Mouse (Mus musculus) lung, adult 2 months (tissue): ENCODE measurements around the gene Flna. TPM values are rescaled to one million over a fixed set of nuclear protein-coding genes. Genes with fewer than 3 reads are reported as not detected.

Experiments used
- DNase-seq: peaks from one replicate; pipeline ENCODE4 v3.0.0; 2022
- H3K4me1 ChIP-seq: fragments of 200-500 bp; 2 replicates; pipeline ENCODE4 v1.6.1; 2011; ENCODE audit warnings: low read length; ENCODE audit not compliant: control insufficient read depth, insufficient read depth
- H3K4me3 ChIP-seq: fragments of 200-500 bp; replicated peaks from 2 replicates; pipeline ENCODE3; 2011; ENCODE audit warnings: low read depth, mild to moderate bottlenecking, control low read depth, low read length; ENCODE audit errors: extremely low read depth
- CTCF ChIP-seq: fragments of 200-500 bp; IDR thresholded peaks from 2 replicates; pipeline ENCODE4 v1.5.1; 2011; ENCODE audit warnings: mild to moderate bottlenecking, low read length, control low read depth; ENCODE audit not compliant: insufficient read depth
- POLR2A ChIP-seq: fragments of 200-500 bp; IDR thresholded peaks from 2 replicates; pipeline ENCODE4 v1.6.1; 2011; ENCODE audit warnings: low read depth, mild to moderate bottlenecking, control low read depth, low read length, borderline replicate concordance; ENCODE audit errors: extremely low read depth
- WGBS: fragments of 180-500 bp; shearing (Covaris S2); methylation state at CpG from one replicate; pipeline ENCODE4 v1.1.7; 2018; 5-methylcytosine and 5-hydroxymethylcytosine counted together
- polyA plus RNA-seq: library from polyadenylated mRNA; depleted of rRNA; stranded (reverse); fragments of >200 nt; gene quantifications from 2 replicates; pipeline ENCODE4 v1.2.3, GENCODE M21; 2012

Flna gene
- polyA plus RNA-seq, 1 experiment = 648 TPM

DNA sequence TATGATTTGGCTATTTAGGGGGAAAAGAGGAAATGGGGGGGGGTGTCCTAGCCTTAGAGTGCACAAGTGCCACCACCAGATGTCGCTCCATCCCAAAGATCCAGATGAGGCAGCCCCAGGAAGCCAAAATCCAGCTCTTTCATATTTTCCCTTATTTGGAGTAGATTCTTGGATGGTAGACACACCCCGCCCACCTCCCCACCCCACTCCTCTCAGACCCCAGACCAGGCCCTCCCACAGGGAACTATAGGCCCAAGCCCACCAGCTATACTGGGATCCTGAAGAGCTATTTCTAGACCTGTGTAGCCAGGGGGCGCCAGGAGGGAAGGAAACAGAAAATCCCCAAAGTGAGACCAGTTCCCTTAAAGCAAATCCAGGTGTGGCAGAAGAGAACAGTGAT lies 969 bp downstream of the Flna start:
- Histone ChIP-seq H3K4me3 (peak overlapping the region; percentile 31), H3K4me1 (no peaks in the 10 kb centered on the region; the same call in 1 of the 2 replicates)
- TF ChIP-seq POLR2A = no peak
- TF ChIP-seq CTCF = peak; percentile 52
- peak; percentile 59 for DNase-seq
- 14% methylated on average over 3 of the region's 3 CpGs for whole genome bisulfite sequencing

DNA sequence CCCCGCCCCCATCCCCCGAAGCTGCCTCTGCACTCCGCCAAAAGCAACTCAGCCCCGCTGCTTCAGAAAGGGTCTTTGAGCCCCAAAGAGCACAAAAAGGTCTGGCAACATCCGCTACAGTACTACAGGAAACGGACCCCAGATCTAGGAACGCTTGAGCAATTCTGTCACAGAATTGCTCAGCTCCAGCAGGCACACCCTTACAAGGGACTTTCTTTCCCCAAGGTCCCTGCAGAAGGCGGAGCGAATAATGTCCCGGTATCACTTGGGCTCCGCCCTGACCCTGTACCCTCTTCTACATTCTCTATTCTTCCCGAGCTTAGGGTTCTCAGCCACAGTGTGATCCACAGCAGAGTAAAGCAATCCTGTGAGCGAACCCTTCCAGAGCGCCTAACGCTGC lies 2.9 kb downstream of the Flna start:
- Histone ChIP-seq H3K4me3 (peak overlapping the region; percentile 78), H3K4me1 (no peaks in the 10 kb centered on the region; the same call in 1 of the 2 replicates)
- no peak for TF ChIP-seq CTCF
- peak; percentile 39 for DNase-seq
- 31% methylated on average over 15 of the region's 15 CpGs for WGBS

- TF ChIP-seq POLR2A (peak; percentile 98), CTCF (no peak)
- peak; percentile 76 for DNase-seq
- Histone ChIP-seq H3K4me1 (no peaks in the 10 kb centered on the region; the same call in 1 of the 2 replicates), H3K4me3 (peak overlapping the region; percentile 79)
- WGBS = 35% methylated on average over 38 of the region's 38 CpGs
These were observed 3.4 kb downstream of the Flna start for GRCm38 (mm10) chrX:74246213-74246681.

GRCm38 (mm10) chrX:74245687-74246086 lies 3.9 kb downstream of the Flna start:
- 43% methylated on average over 21 of the region's 21 CpGs for WGBS
- TF ChIP-seq CTCF (no peak), POLR2A (peak; percentile 56; the same call in 1 of the 2 replicates)
- Histone ChIP-seq H3K4me3 (peak overlapping the region; percentile 79), H3K4me1 (no peaks in the 10 kb centered on the region; the same call in 1 of the 2 replicates)
- peak; percentile 73 for DNase-seq

GRCm38 (mm10) chrX:74245107-74245506 lies 4.5 kb downstream of the Flna start:
- no peak for DNase-seq
- Histone ChIP-seq H3K4me3 (peak overlapping the region; percentile 79), H3K4me1 (no peaks in the 10 kb centered on the region; the same call in 1 of the 2 replicates)
- WGBS = 28% methylated on average over 1 of the region's 1 CpGs
- TF ChIP-seq CTCF (no peak), POLR2A (no peak)

DNA sequence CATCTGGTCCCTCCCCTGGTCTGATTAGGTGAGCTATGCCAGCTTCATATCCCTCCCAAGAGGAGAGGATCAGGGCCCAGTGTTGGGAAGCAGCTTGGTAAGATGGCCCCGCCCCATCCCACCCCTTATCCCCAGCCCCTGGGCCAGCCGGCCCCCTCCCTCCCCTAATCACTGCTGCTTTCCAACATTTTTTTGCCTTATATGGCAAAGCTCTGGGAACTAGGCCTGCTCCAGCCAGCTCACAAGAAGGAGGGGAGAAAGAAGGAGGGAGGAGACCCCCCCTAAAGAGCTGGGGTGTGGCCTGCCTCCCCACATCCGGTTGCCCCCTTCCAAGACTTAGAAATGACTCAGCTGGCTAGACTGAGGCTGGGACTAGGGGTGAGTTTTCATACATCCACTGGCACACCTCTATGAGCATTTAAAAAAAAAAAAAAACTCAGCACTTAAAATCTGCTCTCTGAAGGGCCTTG lies 5.0 kb downstream of the Flna start:
- DNase-seq = peak; percentile 31
- TF ChIP-seq POLR2A (no peak), CTCF (no peak)
- H3K4me3 ChIP-seq = peak overlapping the region; percentile 25
- WGBS = 45% methylated on average over 3 of the region's 3 CpGs
- H3K4me1 ChIP-seq = no peaks in the 10 kb centered on the region

- peak overlapping the region; percentile 50 for H3K4me3 ChIP-seq
- WGBS = 42% methylated on average over 3 of the region's 3 CpGs
- TF ChIP-seq CTCF (no peak), POLR2A (no peak)
- peak; percentile 16 for DNase-seq
- no peaks in the 10 kb centered on the region for H3K4me1 ChIP-seq
These were observed 5.8 kb downstream of the Flna start for GRCm38 (mm10) chrX:74243807-74244206.

DNA sequence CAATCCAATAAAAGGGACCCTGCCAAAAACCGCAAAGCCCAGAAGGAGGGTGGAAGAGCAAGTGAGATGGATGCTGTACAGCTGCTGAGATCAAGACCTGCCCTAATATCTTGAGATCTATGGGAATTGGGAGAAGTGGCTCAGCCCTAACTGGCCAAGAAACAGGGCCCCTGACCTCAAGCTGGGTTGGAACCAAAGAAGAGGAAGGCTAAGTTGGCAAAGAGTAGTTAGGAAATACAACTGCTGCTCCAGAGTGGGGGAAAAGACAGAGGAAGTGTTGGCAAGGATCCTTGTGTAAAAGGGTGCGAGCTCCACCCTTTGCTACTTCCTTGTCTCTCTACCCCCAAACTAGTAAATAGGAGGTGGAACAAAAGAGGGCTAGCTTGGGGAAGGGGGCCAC lies 6.2 kb downstream of the Flna start:
- no peak for TF ChIP-seq CTCF
- no peak for TF ChIP-seq POLR2A
- peak; percentile 12 for DNase-seq
- Histone ChIP-seq H3K4me3 (peak overlapping the region; percentile 50), H3K4me1 (no peaks in the 10 kb centered on the region)
- WGBS = 59% methylated on average over 2 of the region's 2 CpGs

GRCm38 (mm10) chrX:74240332-74240731 lies 9.3 kb downstream of the Flna start:
- no peak for DNase-seq
- Histone ChIP-seq H3K4me1 (no peaks in the 10 kb centered on the region), H3K4me3 (no peak overlapping the region)
- 85% methylated on average over 4 of the region's 4 CpGs for WGBS
- TF ChIP-seq CTCF = no peak
- no peak for TF ChIP-seq POLR2A

GRCm38 (mm10) chrX:74233196-74233595 lies 16.4 kb downstream of the Flna start:
- no peak overlapping the region for H3K4me3 ChIP-seq
- no peak for DNase-seq
- TF ChIP-seq POLR2A (no peak), CTCF (no peak)
- 92% methylated on average over 5 of the region's 5 CpGs for WGBS
- H3K4me1 ChIP-seq = no peaks in the 10 kb centered on the region
